Mouse (Mus musculus) embryonic facial prominence, embryonic 11.5 days (tissue): ENCODE measurements around the gene Ctla4. TPM values are rescaled to one million over a fixed set of nuclear protein-coding genes. Genes with fewer than 3 reads are reported as not detected.

Experiments
- ATAC-seq: fragments of 200-750 bp; cut with Nextera tagmentation; replicated peaks from 2 replicates; pipeline ENCODE4 v1.8.0; 2017; ENCODE audit warnings: low read depth; ENCODE audit not compliant: insufficient number of reproducible peaks, low FRiP score, low TSS enrichment
- DNase-seq: peaks from one replicate; pipeline ENCODE4 v3.0.0-alpha.2; 2015; ENCODE audit warnings: low spot score
- H3K27ac ChIP-seq: fragments of 300-500 bp; sonication (generic); replicated peaks from 2 replicates; pipeline ENCODE4 v1.5.1; 2014; ENCODE audit warnings: mild to moderate bottlenecking, low read depth, low read length, control low read depth
- H3K27me3 ChIP-seq: fragments of 300-500 bp; sonication (generic); 2 replicates; pipeline ENCODE4 v1.6.1; 2014; ENCODE audit warnings: mild to moderate bottlenecking, low read length, moderate library complexity, mixed read lengths; ENCODE audit not compliant: control insufficient read depth, insufficient read depth
- H3K36me3 ChIP-seq: fragments of 300-500 bp; sonication (generic); replicated peaks from 2 replicates; pipeline ENCODE4 v1.6.1; 2014; ENCODE audit warnings: low read depth, mild to moderate bottlenecking, low read length, moderate library complexity, mixed read lengths; ENCODE audit not compliant: control insufficient read depth, insufficient read depth
- H3K4me1 ChIP-seq: fragments of 300-500 bp; sonication (generic); 2 replicates; pipeline ENCODE4 v1.6.1; 2014; ENCODE audit warnings: low read length, mixed read lengths; ENCODE audit not compliant: control insufficient read depth, insufficient read depth
- H3K4me2 ChIP-seq: fragments of 300-500 bp; sonication (generic); 2 replicates; pipeline ENCODE4 v1.6.1; 2014; ENCODE audit warnings: low read depth, mild to moderate bottlenecking, control low read depth, low read length, moderate library complexity
- H3K4me3 ChIP-seq: fragments of 300-500 bp; sonication (generic); 2 replicates; pipeline ENCODE4 v1.5.1; 2014; ENCODE audit warnings: low read depth, low read length, control low read depth
- H3K9ac ChIP-seq: fragments of 300-500 bp; sonication (generic); replicated peaks from 2 replicates; pipeline ENCODE4 v1.6.1; 2014; ENCODE audit warnings: mild to moderate bottlenecking, control low read depth, low read length
- H3K9me3 ChIP-seq: fragments of 300-500 bp; sonication (generic); replicated peaks from 2 replicates; pipeline ENCODE4 v1.6.1; 2016; ENCODE audit warnings: mild to moderate bottlenecking, low read length, inconsistent platforms, mixed read lengths; ENCODE audit not compliant: control insufficient read depth
- WGBS: fragments of 180-500 bp; shearing (Covaris S2); extraction: QIAGEN DNeasy Blood & Tissue Kit; methylation state at CpG from one replicate; pipeline ENCODE4 v1.1.7; 2014; 5-methylcytosine and 5-hydroxymethylcytosine counted together
- polyA plus RNA-seq: library from polyadenylated mRNA; unstranded; fragments of >200 nt; fragmentation: Nextera tagmentation; extraction: Ambion mirVana; gene quantifications from 2 replicates; pipeline ENCODE4 v1.2.1, GENCODE M21; 2014

Ctla4 gene
- polyA plus RNA-seq, 1 experiment from 2014 or later = not detected

DNA sequence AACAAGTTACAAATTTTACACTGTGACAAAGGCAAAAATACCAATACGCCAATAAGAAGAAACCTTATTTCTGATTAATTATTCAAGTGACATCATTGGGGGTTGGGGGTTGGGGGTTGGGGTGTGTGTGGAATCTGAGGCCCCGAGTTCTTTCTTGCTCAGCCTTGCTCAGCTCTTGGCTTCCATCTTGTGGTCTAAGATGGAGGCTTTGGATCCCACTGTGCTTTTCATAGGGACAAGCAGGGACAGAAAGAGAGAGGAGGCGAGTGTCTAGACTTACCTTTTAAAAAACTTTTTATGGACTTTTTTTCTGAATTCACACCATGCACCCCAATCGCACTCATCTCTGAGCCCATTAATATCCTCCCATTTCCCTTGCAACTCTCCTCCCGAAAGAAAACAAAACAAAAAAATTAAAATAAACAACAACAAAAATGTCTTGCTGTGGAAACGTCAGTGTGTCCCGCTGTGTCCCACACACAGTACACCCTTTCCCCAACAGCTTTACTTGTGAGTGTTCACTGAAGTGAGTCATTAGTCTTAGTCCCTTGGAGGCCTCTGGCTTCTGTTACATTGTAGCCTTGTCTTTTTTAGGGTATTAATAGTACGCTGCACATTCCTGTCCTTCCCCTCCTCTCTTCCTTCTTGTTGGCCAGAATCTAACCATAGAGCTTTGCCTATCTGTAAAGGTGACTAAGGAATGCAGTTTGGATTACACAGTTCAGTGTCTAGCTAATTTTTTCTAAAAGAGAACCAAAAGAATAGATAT, 59.0 kb downstream of the Ctla4 start:
- H3K4me1 ChIP-seq = no peaks in the 10 kb centered on the region
- H3K9ac ChIP-seq = no peak overlapping the region
- no peak for DNase-seq
- 83% methylated on average over 8 of the region's 8 CpGs for WGBS
- no peaks in the 10 kb centered on the region for H3K9me3 ChIP-seq
- H3K36me3 ChIP-seq = no peaks in the 10 kb centered on the region
- no peak for ATAC-seq
- no peak overlapping the region for H3K27ac ChIP-seq
- no peaks in the 10 kb centered on the region for H3K27me3 ChIP-seq
- H3K4me2 ChIP-seq = no peak overlapping the region
- no peak overlapping the region for H3K4me3 ChIP-seq

DNA sequence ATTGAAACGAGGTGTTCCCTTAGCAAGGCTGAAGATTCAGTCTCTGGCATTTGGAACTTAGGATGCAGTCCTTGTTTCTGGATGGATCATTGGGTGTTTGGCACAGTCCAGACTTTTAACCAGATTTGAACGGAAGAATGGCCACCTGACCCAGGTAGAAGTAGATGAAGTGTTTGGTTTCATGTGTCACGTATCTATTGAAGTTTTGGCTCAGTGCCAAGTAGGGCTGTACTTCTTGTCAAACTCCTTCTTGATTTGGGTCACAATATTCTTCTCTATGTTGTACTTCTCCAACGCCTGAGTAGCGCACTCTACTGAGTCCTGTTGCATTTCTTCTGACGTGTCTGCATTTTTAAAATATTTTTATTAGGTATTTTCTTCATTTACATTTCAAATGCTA, 61.3 kb downstream of the Ctla4 start:
- H3K4me3 ChIP-seq = no peak overlapping the region
- H3K27me3 ChIP-seq = no peaks in the 10 kb centered on the region
- no peaks in the 10 kb centered on the region for H3K4me1 ChIP-seq
- no peak overlapping the region for H3K9ac ChIP-seq
- H3K9me3 ChIP-seq = no peaks in the 10 kb centered on the region
- DNase-seq = no peak
- ATAC-seq = no peak
- no peak overlapping the region for H3K27ac ChIP-seq
- WGBS = 86% methylated on average over 6 of the region's 6 CpGs
- H3K4me2 ChIP-seq = no peak overlapping the region
- no peaks in the 10 kb centered on the region for H3K36me3 ChIP-seq

DNA sequence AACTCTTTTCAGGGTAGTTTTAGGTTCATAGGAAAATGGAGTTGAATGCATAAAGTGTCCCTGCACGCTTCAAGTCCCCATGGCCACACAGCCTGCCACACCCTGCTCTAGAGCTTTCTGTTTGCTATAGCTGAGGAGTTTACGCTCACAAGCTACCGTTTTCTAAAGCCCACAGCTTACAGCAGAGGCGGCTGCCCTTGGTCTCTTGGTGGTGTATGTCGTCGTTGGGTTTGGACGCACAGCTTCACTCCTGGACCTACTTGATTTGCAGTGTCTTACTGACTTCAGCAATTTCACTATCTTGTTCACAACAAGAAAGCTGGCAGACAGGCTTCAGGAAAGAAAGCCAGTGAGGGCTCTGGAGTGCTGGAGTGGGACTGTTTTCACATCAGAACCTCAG, 66.2 kb downstream of the Ctla4 start:
- Histone ChIP-seq H3K27ac (no peak overlapping the region), H3K4me2 (no peak overlapping the region), H3K4me1 (no peaks in the 10 kb centered on the region), H3K9ac (no peak overlapping the region), H3K4me3 (no peak overlapping the region), H3K9me3 (no peaks in the 10 kb centered on the region), H3K27me3 (no peaks in the 10 kb centered on the region), H3K36me3 (no peaks in the 10 kb centered on the region)
- ATAC-seq (no peak), DNase-seq (no peak)
- 81% methylated on average over 7 of the region's 7 CpGs for WGBS

DNA sequence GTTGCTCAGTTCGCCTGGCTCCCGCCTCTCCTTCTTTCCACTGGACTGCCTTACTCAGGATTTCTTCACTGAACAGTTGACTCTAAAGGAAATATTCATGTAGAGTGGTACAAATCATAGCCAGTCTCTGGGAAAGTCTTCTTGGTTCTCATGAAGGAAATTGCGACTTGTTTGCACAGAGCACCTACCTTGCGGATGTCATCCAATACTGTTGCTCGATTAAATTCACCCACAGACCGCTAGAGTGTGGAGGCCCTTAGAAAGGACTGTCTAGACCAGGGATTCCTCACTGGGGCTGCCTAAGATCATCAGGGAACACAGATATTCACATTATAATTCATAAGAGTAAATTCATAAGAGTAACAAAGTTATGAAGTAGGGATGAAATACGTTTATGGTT, 66.9 kb downstream of the Ctla4 start:
- no peak overlapping the region for H3K4me3 ChIP-seq
- H3K27me3 ChIP-seq = no peaks in the 10 kb centered on the region
- 90% methylated on average over 7 of the region's 7 CpGs for WGBS
- no peak overlapping the region for H3K27ac ChIP-seq
- no peak for ATAC-seq
- H3K4me1 ChIP-seq = no peaks in the 10 kb centered on the region
- H3K9me3 ChIP-seq = no peaks in the 10 kb centered on the region
- no peak for DNase-seq
- H3K4me2 ChIP-seq = no peak overlapping the region
- H3K36me3 ChIP-seq = no peaks in the 10 kb centered on the region
- no peak overlapping the region for H3K9ac ChIP-seq

DNA sequence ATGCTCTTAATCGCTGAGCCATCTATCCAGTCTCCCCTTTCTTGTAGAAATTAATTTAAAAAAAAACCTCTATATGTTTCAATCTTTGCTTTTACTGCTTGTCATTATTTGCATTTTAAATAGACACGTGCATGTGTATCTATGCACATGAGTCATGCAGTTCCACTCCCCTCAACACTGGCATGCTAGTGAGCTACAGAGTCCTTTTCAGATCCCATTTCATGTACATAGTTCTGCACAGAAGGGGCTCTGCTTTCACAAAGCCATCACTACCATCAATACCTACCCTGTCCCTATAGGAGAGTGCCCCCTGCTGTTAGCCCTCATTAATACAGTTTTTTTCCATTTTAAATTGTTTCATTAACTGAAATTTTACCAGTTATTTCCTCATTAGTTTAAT, 68.0 kb downstream of the Ctla4 start:
- H3K4me1 ChIP-seq = no peaks in the 10 kb centered on the region
- H3K9me3 ChIP-seq = no peaks in the 10 kb centered on the region
- no peak overlapping the region for H3K9ac ChIP-seq
- H3K4me2 ChIP-seq = no peak overlapping the region
- WGBS = 77% methylated on average over 2 of the region's 2 CpGs
- H3K27ac ChIP-seq = no peak overlapping the region
- no peak overlapping the region for H3K4me3 ChIP-seq
- ATAC-seq (no peak; the same call in 1 of the 2 replicates), DNase-seq (peak; percentile 57)
- no peaks in the 10 kb centered on the region for H3K27me3 ChIP-seq
- H3K36me3 ChIP-seq = no peaks in the 10 kb centered on the region

- no peak overlapping the region for H3K27ac ChIP-seq
- WGBS = 97% methylated on average over 3 of the region's 3 CpGs
- no peak for ATAC-seq
- no peak overlapping the region for H3K9ac ChIP-seq
- H3K4me2 ChIP-seq = no peak overlapping the region
- no peaks in the 10 kb centered on the region for H3K9me3 ChIP-seq
- no peak overlapping the region for H3K4me3 ChIP-seq
- no peaks in the 10 kb centered on the region for H3K36me3 ChIP-seq
- H3K4me1 ChIP-seq = no peaks in the 10 kb centered on the region
- no peak for DNase-seq
- H3K27me3 ChIP-seq = no peaks in the 10 kb centered on the region
Observed at GRCm38 (mm10) chr1:60955186-60955585, 68.4 kb downstream of the Ctla4 start.

DNA sequence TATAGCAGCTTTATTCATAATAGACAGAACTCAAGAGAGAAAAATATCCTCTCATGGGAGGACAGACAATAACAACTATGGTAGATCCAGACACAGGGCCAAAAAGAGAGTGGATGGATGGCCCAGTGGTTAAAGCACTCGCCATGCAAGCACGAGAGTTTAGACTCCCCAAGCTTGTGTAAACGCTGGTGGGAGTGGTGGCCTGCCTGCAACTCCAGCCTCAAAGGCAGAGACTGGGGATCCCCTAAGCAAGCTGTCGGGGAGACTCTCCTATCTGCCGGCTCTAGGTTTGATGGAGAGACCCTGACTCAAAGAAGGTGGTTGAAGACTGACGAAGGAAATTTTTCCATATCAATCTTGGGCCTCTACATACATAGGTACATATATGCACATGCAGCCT, 69.4 kb downstream of the Ctla4 start:
- WGBS = 87% methylated on average over 6 of the region's 6 CpGs
- H3K4me1 ChIP-seq = no peaks in the 10 kb centered on the region
- H3K9ac ChIP-seq = no peak overlapping the region
- no peaks in the 10 kb centered on the region for H3K27me3 ChIP-seq
- H3K9me3 ChIP-seq = no peaks in the 10 kb centered on the region
- no peak overlapping the region for H3K4me2 ChIP-seq
- no peak overlapping the region for H3K27ac ChIP-seq
- DNase-seq = no peak
- ATAC-seq = no peak
- no peaks in the 10 kb centered on the region for H3K36me3 ChIP-seq
- no peak overlapping the region for H3K4me3 ChIP-seq

- ATAC-seq (no peak), DNase-seq (no peak)
- Histone ChIP-seq H3K4me3 (no peak overlapping the region), H3K4me2 (no peak overlapping the region), H3K27me3 (no peaks in the 10 kb centered on the region), H3K9me3 (no peaks in the 10 kb centered on the region), H3K9ac (no peak overlapping the region), H3K27ac (no peak overlapping the region), H3K36me3 (no peaks in the 10 kb centered on the region), H3K4me1 (no peaks in the 10 kb centered on the region)
- WGBS = 81% methylated on average over 1 of the region's 1 CpGs
Observed at GRCm38 (mm10) chr1:60958287-60958686, 71.5 kb downstream of the Ctla4 start.
